Mouse (Mus musculus): ENCODE data around the gene Capn7. TPM values are rescaled to one million over a fixed set of nuclear protein-coding genes. Genes with fewer than 3 reads are reported as not detected.

Capn7 gene
- polyA plus RNA-seq, 1 experiment, result 1.9 TPM

DNA sequence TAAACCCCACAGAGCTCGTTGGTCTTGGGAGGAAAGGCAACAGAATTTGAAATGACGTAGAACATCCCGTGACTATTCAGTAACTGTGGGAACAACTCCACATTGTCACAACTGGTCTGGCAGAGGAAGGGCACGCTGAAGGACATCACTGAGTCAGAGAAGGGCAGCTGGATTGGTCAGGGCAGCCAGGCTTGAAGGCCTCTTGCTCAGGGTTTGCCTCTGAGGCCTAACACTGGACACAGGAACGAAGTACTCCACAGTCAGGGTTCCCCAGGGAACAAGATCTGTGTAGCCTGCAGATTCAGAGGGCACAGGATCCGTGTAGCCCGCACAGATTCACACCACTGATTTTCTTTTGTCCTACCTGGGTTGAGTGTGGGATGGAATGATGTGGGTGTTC, 63.8 kb downstream of the Capn7 start:
- peaks cover 14% of the 10 kb centered on the region for H3K4me1 ChIP-seq
- H3K9me3 ChIP-seq, result peaks cover 7% of the 10 kb centered on the region
- H3K4me3 ChIP-seq (replicated peaks), result no peak overlapping the region
- no peak for TF ChIP-seq GATA1 (IDR thresholded peaks at IDR 0.05; ENCODE audit: borderline replicate concordance, low read length)
- TF ChIP-seq FLI1 (IDR thresholded peaks at IDR 0.05; ENCODE audit: low read length), result no peak
- H3K27me3 ChIP-seq (replicated peaks), result peaks cover 59% of the 10 kb centered on the region
- no peaks in the 10 kb centered on the region for H3K36me3 ChIP-seq (replicated peaks; ENCODE audit: low read length)

- TF ChIP-seq FLI1 (IDR thresholded peaks at IDR 0.05; ENCODE audit: low read length) (no peak), GATA1 (IDR thresholded peaks at IDR 0.05; ENCODE audit: borderline replicate concordance, low read length) (no peak)
- Histone ChIP-seq H3K4me3 (replicated peaks) (no peak overlapping the region), H3K9me3 (0 out of 2 replicates have a peak, but pooled peaks cover under 1% of the 10 kb centered on the region), H3K27me3 (replicated peaks) (peaks cover 53% of the 10 kb centered on the region), H3K4me1 (peaks cover 14% of the 10 kb centered on the region), H3K36me3 (replicated peaks; ENCODE audit: low read length) (no peaks in the 10 kb centered on the region)
Measured at GRCm38 (mm10) chr14:31400896-31401295, 64.5 kb downstream of the Capn7 start.

DNA sequence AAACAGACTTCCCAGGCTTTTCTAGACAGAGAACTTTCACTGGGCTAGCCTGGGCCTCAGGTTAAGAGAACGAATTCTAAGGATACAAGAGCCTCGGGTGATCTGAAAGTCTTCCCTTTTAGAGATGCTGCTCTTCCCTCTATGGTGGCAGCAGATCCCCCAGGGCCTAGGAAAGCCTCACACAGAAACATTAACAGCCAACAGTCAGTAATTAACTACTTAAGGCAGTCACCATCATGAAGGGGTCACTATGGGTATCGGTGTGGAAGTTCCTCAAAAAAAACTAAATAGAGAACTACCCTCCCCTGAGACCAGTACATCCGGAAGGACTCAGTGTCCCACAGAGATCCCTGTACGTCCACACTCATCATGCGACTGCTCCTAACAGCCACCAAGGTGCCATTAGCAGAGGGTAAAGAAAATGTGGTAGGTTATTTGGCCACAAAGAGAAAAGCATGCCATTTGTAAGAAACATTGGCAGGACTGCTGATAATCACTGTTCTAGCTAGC, 65.5 kb downstream of the Capn7 start:
- Histone ChIP-seq H3K4me1 (peaks cover 14% of the 10 kb centered on the region), H3K27me3 (replicated peaks) (peaks cover 56% of the 10 kb centered on the region), H3K4me3 (replicated peaks) (no peak overlapping the region), H3K36me3 (replicated peaks; ENCODE audit: low read length) (no peaks in the 10 kb centered on the region), H3K9me3 (no peaks in the 10 kb centered on the region)
- no peak for TF ChIP-seq GATA1 (IDR thresholded peaks at IDR 0.05; ENCODE audit: borderline replicate concordance, low read length)
- no peak for TF ChIP-seq FLI1 (IDR thresholded peaks at IDR 0.05; ENCODE audit: low read length)

DNA sequence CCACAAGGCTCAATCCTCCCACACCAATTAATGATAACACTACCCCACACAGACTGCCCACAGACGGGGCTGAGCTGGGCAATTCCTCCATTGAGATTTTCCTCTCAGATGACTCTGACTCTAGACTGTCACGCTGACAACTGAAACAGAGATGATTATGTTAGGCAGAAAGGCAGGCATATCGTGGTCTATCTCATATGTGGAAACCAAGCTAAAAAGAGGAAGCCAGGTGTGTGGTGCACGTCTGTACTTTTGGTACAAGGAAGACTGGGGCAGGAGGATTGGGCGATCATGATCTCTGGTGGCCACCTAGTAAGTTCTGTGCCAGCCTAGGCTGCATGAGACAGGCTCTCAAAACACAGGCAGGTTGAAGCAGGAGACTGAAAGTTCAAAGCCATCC, 66.3 kb downstream of the Capn7 start:
- no peaks in the 10 kb centered on the region for H3K9me3 ChIP-seq
- H3K4me3 ChIP-seq (replicated peaks), result no peak overlapping the region
- TF ChIP-seq GATA1 (IDR thresholded peaks at IDR 0.05; ENCODE audit: borderline replicate concordance, low read length), result no peak
- no peak for TF ChIP-seq FLI1 (IDR thresholded peaks at IDR 0.05; ENCODE audit: low read length)
- peaks cover 15% of the 10 kb centered on the region for H3K4me1 ChIP-seq
- H3K27me3 ChIP-seq (replicated peaks), result peaks cover 58% of the 10 kb centered on the region
- H3K36me3 ChIP-seq (replicated peaks; ENCODE audit: low read length), result no peaks in the 10 kb centered on the region

- H3K27me3 ChIP-seq (replicated peaks), result peaks cover 61% of the 10 kb centered on the region
- peaks cover 21% of the 10 kb centered on the region for H3K4me1 ChIP-seq
- TF ChIP-seq GATA1 (IDR thresholded peaks at IDR 0.05; ENCODE audit: borderline replicate concordance, low read length) (no peak), FLI1 (IDR thresholded peaks at IDR 0.05; ENCODE audit: low read length) (no peak)
- H3K4me3 ChIP-seq (replicated peaks), result no peak overlapping the region
- no peaks in the 10 kb centered on the region for H3K9me3 ChIP-seq
- no peaks in the 10 kb centered on the region for H3K36me3 ChIP-seq (replicated peaks; ENCODE audit: low read length)
Measured at GRCm38 (mm10) chr14:31403556-31403955, 67.1 kb downstream of the Capn7 start.

DNA sequence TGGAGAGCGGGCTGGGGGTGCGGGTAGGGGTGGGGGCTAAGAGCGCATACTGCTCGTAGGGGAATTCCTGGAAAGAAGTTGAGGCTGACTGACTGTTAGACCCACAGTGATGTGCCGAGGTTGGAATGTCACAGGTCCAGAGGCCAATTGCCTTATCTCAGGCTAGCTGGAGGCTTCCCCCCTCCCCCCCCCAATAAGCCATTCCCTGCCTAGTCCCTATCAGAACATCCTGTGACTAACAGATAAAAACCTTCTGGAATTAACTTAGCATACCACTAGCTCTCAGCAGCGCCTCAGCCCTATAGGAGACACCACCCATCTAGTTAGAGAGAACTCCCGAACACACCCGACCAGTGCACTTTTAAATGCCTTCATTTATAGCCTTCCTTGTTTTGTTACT, 67.6 kb downstream of the Capn7 start:
- H3K4me1 ChIP-seq, result peaks cover 21% of the 10 kb centered on the region
- no peaks in the 10 kb centered on the region for H3K9me3 ChIP-seq
- H3K4me3 ChIP-seq (replicated peaks), result no peak overlapping the region
- peaks cover 58% of the 10 kb centered on the region for H3K27me3 ChIP-seq (replicated peaks)
- H3K36me3 ChIP-seq (replicated peaks; ENCODE audit: low read length), result no peaks in the 10 kb centered on the region
- no peak for TF ChIP-seq FLI1 (IDR thresholded peaks at IDR 0.05; ENCODE audit: low read length)
- TF ChIP-seq GATA1 (IDR thresholded peaks at IDR 0.05; ENCODE audit: borderline replicate concordance, low read length), result no peak

DNA sequence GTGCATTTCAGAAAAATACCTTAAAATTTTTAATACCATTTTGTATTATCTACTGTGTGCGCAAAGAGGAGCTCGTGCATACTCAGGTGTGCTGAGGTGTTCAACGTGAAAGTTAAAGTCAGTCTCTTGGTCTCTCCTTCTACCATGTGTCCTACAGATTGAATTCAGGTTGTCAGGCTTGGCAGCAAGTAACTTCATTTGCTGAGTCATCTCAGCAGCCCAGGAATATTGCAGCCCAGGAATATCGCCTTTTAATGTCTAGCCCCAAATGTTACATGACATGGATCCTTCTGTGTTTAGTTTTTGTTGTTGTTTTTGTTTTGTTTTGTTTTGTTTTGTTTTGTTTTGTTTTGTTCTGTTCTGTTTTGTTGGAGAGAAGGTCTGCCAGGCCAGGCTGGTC, 68.2 kb downstream of the Capn7 start:
- Histone ChIP-seq H3K4me1 (peaks cover 21% of the 10 kb centered on the region), H3K4me3 (replicated peaks) (no peak overlapping the region), H3K9me3 (no peaks in the 10 kb centered on the region), H3K27me3 (replicated peaks) (peaks cover 58% of the 10 kb centered on the region), H3K36me3 (replicated peaks; ENCODE audit: low read length) (no peaks in the 10 kb centered on the region)
- no peak for TF ChIP-seq FLI1 (IDR thresholded peaks at IDR 0.05; ENCODE audit: low read length)

- H3K27me3 ChIP-seq (replicated peaks), result peaks cover 58% of the 10 kb centered on the region
- H3K4me1 ChIP-seq, result peaks cover 26% of the 10 kb centered on the region
- TF ChIP-seq GATA1 (IDR thresholded peaks at IDR 0.05; ENCODE audit: borderline replicate concordance, low read length) (no peak), FLI1 (IDR thresholded peaks at IDR 0.05; ENCODE audit: low read length) (no peak)
- H3K36me3 ChIP-seq (replicated peaks; ENCODE audit: low read length), result no peaks in the 10 kb centered on the region
- no peaks in the 10 kb centered on the region for H3K9me3 ChIP-seq
- no peak overlapping the region for H3K4me3 ChIP-seq (replicated peaks)
Measured at GRCm38 (mm10) chr14:31405652-31406051, 69.2 kb downstream of the Capn7 start.

DNA sequence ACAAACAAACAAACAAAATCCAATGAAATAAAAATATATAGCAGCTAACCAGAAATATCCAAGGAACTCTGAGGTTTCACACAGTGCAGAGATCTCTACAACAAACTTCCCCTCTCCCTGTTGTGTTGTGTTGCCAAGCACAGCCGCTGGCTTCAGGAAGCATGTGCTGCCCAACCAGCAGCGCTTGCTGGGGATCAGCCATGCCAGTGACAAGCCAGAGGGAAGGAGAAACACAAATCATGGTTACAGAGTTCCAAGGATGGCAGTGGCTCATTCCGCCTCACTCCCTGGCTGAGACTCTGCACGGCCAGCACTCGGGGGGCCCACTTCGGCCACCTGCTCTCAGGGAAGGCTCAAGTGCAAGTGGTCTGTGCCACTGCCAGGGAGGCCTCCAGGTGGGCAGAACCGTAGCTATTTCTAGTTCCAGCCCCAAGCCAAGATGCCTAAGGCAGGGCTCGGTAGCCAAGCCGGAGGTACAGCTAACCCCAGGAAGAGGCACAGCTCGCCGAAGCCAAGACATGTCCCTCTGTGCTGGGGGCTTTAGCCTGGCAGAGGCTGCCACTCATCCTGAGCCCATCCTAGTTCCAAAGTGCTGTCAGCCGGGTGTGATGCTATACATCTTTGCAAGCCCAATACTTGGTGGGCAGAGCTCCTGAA, 69.8 kb downstream of the Capn7 start:
- no peaks in the 10 kb centered on the region for H3K9me3 ChIP-seq
- H3K4me1 ChIP-seq, result peaks cover 26% of the 10 kb centered on the region
- peaks cover 58% of the 10 kb centered on the region for H3K27me3 ChIP-seq (replicated peaks)
- no peak overlapping the region for H3K4me3 ChIP-seq (replicated peaks)
- TF ChIP-seq GATA1 (IDR thresholded peaks at IDR 0.05; ENCODE audit: borderline replicate concordance, low read length), result no peak
- TF ChIP-seq FLI1 (IDR thresholded peaks at IDR 0.05; ENCODE audit: low read length), result no peak
- H3K36me3 ChIP-seq (replicated peaks; ENCODE audit: low read length), result no peaks in the 10 kb centered on the region

- no peak overlapping the region for H3K4me3 ChIP-seq (replicated peaks)
- H3K4me1 ChIP-seq, result peaks cover 24% of the 10 kb centered on the region
- H3K36me3 ChIP-seq (replicated peaks; ENCODE audit: low read length), result no peaks in the 10 kb centered on the region
- peaks cover 58% of the 10 kb centered on the region for H3K27me3 ChIP-seq (replicated peaks)
- TF ChIP-seq FLI1 (IDR thresholded peaks at IDR 0.05; ENCODE audit: low read length) (no peak), GATA1 (IDR thresholded peaks at IDR 0.05; ENCODE audit: borderline replicate concordance, low read length) (no peak)
- no peaks in the 10 kb centered on the region for H3K9me3 ChIP-seq
Measured at GRCm38 (mm10) chr14:31407208-31407607, 70.8 kb downstream of the Capn7 start.
